Mouse (Mus musculus) MEL (cell line): Measurements from ENCODE around the gene Pla2g4b.

Source experiments
- E2F4 ChIP-seq: IDR thresholded peaks from 2 replicates; pipeline ENCODE4 v1.6.1; 2011; ENCODE audit warnings: low read depth, low read length, improper control_type of control experiment, borderline replicate concordance
- POLR2A ChIP-seq, 2 experiments: IDR thresholded peaks; 2 replicates each; pipeline ENCODE4 v1.6.1; 2011 to 2012; ENCODE audit warnings: low read length in 2 of 2, mild to moderate bottlenecking in 2 of 2, control low read depth in 1 of 2, improper control_type of control experiment in 1 of 2, low read depth in 1 of 2, moderate library complexity in 1 of 2; ENCODE audit not compliant: control insufficient read depth in 1 of 2, insufficient read depth in 1 of 2, poor library complexity in 1 of 2

DNA sequence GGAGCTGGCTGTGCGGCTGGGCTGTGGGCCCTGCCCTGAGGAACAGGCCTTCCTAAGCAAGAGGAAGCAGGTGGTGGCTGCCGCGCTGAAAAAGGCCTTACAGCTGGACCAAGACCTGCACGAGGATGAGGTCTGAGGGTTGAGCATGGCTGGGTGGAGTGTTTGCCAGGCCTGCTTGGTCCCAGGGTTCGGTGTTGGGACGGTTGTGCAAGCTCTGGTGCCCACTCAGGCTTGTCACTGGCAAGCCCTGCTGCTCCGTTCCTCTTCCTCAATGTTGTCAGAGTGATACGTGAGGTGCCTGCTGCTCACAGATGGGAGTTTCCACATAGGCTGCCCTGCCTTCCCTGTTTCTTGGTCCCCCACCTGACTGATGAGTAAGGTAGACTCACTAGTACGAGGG is 4.5 kb downstream of the Pla2g4b start:
- TF ChIP-seq E2F4: no peak
- no peak for TF ChIP-seq POLR2A (IDR thresholded peaks at IDR 0.05; ENCODE audit: control insufficient read depth in 1 of 2, insufficient read depth in 1 of 2, low read depth in 1 of 2, low read length in 2 of 2, poor library complexity in 1 of 2)
